Mouse (Mus musculus): Measurements from ENCODE around the gene Miga1.

Gene Miga1

DNA sequence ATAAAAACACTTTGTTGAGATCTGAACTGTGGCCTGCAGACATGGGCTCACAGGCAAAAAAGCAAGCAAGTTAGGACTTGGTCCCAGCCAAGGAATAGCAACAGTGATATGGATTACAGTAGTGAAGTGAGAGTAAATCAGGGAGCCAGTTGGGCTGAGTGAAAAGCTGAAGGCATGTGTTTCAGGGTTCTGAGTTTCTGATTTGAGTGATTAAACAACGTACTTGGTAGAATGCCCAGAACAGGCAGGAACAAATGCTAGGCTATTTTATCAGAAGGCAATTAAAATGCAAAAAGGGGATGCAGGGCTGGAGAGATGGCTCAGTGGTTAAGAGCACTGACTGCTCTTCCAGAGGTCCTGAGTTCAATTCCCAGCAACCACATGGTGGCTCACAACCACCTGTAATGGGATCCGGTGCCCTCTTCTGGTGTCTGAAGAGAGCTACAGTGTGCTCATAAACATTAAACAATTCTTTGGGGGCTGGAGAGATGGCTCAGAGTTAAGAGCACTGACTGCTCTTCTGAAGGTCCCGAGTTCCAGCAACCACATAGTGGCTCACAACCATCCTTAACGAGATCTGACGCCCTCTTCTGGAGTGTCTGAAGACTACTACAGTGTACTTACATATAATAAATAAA lies 94.8 kb downstream of the Miga1 start:
- DNase-seq (ENCODE audit: low read depth, low spot score), result peak; percentile 18

DNA sequence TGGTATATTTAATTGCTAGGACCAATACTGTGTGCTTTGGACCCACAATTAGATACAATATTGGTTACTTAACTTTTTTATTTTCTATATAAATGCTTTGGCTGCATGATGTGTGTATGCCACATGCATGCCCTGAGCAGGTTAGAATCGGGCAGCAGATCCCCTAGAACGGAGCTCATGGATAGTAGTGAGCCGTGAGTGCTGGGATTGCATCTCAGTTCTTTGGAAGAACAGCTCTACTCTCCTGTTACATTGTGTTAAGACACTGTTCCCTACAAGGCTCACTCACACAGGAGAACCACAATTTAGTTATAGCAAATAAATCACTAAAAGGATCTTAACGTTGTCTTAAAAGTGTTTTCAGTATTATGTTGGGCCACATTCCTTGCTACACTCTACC lies 96.9 kb downstream of the Miga1 start:
- DNase-seq (ENCODE audit: low read depth, low spot score), result no peak

DNA sequence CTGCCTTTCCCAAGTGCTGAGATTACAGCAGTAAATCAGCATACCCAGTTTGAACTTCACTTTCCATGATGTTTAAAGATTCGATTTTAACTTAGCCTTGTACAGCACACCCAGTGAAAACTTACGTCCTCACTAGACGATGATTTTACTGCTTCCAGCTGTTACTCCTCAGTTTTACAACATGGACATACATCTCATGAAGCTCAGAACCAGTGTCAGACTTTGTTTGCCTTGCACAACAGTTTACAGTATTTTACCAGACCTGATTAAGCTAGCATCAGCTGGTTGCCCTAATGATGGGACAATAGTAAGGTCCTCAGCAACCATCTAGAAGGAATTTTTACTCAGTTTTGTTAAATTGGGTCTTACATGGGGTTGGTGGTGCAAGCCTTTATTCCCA lies 99.1 kb downstream of the Miga1 start:
- DNase-seq (ENCODE audit: low read depth, low spot score), result no peak

DNA sequence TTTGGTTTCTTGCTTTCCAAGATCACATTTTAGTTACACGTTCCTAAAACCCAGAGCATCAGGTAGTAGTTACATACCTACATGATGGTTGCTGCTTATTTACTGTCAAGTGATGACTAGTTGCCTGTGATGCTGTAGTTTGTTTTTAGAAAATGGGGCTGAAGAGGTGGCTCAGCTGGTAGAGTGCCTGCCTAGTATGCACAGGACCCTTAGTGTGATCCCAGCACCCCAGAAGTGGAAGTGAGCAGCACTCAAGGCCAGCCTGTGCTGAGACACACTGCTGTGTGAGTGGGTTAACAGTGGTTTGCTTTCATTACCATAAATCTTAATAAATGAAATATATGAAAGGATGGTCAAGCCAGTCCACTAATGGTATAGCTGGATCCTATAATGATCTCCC lies 100.6 kb downstream of the Miga1 start:
- DNase-seq (ENCODE audit: low read depth, low spot score), result no peak

DNA sequence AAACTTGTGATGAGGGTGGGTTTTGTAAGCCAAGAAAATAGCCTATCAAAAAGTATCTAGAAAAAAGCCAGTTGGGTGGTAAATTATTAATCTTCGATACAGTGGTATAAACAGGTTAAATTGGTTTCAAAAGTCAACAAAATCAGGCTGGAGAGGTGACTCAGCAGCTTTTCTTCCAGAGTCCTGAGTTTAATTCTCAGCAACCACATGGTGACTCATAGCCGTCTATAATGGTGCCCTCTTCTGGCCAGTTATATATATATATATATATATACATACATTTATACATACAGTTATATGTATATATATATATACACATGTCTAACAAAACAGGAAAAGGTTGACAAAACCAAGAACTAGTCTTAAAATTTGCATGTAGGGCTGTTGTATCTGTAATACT lies 101.4 kb downstream of the Miga1 start:
- DNase-seq (ENCODE audit: low read depth, low spot score), result no peak

DNA sequence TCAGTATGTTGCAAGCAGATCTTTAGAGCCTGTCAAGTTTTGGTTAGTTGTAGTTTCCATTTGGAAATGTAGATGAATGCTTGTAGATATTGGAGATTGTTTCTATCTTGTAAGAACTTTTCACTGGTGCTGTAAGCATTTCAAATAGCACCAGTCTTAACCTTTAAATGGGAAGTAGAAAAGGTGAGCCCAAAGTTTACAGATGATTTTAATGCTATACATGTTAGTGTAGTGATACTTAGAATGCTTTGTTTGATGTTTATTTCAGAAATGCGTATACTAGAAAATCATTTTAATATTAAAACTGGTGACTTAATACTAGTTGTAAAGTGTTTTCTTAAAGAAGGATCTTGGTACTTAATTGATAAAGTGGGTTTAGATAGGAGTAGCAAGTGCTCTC lies 104.4 kb downstream of the Miga1 start:
- DNase-seq (ENCODE audit: low read depth, low spot score), result no peak

DNA sequence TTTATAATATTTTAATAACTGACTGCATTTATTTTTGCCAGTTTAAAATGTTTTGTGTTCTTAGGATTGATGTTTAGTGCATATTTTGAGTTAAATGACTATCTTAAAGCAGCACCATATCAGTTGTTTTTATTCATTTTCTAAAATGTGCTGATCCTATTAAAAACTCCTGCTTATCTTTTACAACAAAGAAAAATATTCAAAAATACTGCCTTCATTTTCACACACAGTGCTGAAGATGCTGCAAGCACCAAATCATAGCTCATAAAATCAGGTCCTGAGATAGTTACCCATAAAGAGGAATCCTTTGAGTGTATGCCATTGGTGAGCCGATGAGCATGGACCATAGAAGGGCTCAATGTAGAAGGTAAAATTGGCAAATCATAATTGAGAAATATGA lies 105.0 kb downstream of the Miga1 start:
- no peak for DNase-seq (ENCODE audit: low read depth, low spot score)

DNA sequence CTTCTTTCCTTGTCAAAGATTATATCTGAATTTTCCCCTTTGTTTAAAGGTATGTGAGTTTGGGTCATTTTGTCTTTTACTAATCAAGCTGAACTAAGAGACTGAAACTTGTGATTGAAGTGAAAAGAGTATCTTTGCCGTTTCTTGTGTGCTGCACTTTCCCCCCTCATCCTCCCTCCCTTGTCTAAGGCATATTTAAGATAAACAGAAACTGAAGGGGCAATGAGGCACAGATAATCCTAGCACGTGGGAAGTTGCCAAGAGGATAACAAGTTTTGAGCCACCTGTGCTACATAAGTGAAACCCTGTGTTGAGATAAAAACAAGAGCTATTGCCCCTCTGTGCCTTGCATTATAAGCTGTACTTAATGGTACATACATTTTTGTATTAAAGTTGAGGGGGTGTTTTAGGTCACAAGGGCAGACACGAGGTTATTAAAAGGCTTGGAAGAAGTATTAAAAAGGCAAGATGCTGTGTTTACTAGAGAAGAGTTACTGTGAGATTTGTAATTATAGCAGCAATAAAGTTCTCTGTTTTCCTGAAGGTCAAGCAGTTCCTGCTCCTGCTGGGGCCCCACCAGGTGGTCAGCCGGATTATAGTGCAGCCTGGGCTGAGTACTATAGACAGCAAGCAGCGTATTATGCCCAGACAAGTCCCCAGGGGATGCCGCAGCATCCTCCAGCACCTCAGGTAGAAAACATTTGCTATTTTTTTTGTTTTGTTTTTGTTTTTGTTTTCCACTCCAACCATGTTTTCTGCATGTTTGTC lies 108.7 kb downstream of the Miga1 start:
- no peak for DNase-seq (ENCODE audit: low read depth, low spot score)

DNA sequence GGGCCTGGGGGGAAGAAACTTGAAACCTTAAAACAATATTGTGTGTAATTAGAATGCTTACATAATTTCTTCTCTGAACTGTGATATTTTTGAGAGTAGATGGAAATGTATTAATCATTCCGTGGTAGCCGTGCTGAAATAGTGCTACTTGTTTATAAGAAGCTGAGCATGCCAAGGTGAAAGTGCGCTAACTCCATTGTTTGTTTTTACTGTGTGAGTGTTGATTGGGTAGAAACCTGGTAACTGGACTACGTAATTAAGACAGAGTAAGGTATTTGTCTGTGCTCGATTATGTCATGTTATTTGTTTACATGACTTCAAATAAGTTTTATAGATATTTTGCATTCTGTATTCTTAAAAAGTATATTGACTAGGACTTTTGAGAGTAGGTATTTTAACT lies 110.9 kb downstream of the Miga1 start:
- no peak for DNase-seq (ENCODE audit: low read depth, low spot score)

DNA sequence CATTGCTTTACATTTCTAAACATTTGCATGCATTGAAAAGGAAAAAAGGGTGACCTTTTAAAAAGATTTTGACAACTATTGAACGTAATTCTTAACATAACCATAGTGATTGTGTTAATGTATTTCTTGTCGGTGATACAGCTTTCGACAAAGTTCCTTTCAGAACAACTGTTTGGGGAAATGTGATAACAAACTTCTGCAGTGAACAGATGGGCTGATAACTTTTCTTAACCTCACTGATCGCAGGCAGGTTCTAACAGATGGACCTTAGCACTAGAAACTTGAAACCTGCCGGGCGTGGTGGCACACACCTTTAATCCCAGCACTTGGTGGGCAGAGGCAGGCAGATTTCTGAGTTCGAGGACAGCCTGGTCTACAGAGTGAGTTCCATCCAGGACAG lies 111.4 kb downstream of the Miga1 start:
- DNase-seq (ENCODE audit: low read depth, low spot score), result no peak

DNA sequence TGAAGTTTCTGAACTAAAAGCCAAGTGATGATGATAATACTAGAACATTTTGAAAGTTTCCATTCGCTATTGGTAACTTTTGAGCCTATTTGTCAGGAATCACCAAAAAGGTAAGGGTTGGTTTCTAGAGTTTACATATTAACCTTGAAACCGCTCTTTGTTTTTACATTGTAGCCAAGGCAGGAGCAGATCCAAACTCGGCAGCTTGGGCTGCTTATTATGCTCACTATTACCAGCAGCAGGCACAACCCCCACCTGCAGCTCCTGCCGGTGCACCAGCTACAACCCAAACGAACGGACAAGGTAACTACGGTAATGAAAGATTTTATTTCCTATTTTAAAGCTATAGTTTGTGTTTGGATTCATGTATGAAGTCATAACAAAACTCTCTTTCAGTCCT lies 114.3 kb downstream of the Miga1 start:
- no peak for DNase-seq (ENCODE audit: low read depth, low spot score)

DNA sequence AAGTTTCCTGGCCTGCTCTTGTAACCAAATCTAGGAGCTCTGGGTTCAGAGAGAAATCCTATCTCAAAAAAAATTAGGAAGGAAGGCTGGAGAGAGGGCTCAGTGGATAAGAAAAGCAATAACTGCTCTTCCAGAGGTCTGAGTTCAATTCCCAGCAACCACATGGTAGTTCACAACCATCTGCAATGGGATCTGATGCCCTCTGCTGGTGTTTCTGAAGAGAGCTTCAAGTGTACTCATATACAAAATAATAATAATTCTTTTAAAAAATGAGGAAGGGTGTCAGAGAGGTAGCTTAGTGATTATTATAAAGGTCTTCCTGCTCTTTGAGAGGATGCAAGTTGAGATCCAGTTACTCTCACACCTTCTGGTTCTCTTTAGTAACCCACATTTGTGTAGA lies 115.3 kb downstream of the Miga1 start:
- no peak for DNase-seq (ENCODE audit: low read depth, low spot score)
